Mouse (Mus musculus) adrenal gland, adult 2 months (tissue): Measurements from ENCODE around the gene Gm20388. TPM values are rescaled to one million over a fixed set of nuclear protein-coding genes. Genes with fewer than 3 reads are reported as not detected.

Experiments used
- DNase-seq: peaks from one replicate; pipeline ENCODE4 v3.0.0; 2021
- polyA plus RNA-seq: library from polyadenylated mRNA; depleted of rRNA; stranded (reverse); fragments of >200 nt; gene quantifications from 2 replicates; pipeline ENCODE4 v1.2.3, GENCODE M21; 2012
- total RNA-seq, 2 experiments: library from RNA; stranded (reverse); gene quantifications; 2 replicates each; pipeline ENCODE4 v1.2.3; 2021

Gm20388 gene
- total and polyA plus RNA-seq, 3 experiments, result 5.9 to 50.1 (median 9.9) TPM

GRCm38 (mm10) chr8:123375701-123376100 lies 3465.1 kb downstream of the Gm20388 start:
- DNase-seq, result no peak

GRCm38 (mm10) chr8:123376106-123376505 lies 3465.5 kb downstream of the Gm20388 start:
- DNase-seq, result no peak

- DNase-seq, result no peak
Measured at GRCm38 (mm10) chr8:123381711-123382110, 3471.1 kb downstream of the Gm20388 start.

- no peak for DNase-seq
Measured at GRCm38 (mm10) chr8:123382516-123382915, 3471.9 kb downstream of the Gm20388 start.

GRCm38 (mm10) chr8:123384883-123385540 lies 3474.4 kb downstream of the Gm20388 start:
- no peak for DNase-seq

- DNase-seq, result peak; percentile 70
Measured at GRCm38 (mm10) chr8:123387041-123387440, 3476.4 kb downstream of the Gm20388 start.

- DNase-seq, result peak; percentile 38
Measured at GRCm38 (mm10) chr8:123387801-123388200, 3477.2 kb downstream of the Gm20388 start.

GRCm38 (mm10) chr8:123389026-123389425 lies 3478.4 kb downstream of the Gm20388 start:
- no peak for DNase-seq

- DNase-seq, result no peak
Measured at GRCm38 (mm10) chr8:123398308-123398707, 3487.7 kb downstream of the Gm20388 start.

- DNase-seq, result no peak
Measured at GRCm38 (mm10) chr8:123401936-123402335, 3491.3 kb downstream of the Gm20388 start.

GRCm38 (mm10) chr8:123402730-123403326 lies 3492.2 kb downstream of the Gm20388 start:
- DNase-seq, result no peak

- DNase-seq, result no peak
Measured at GRCm38 (mm10) chr8:123404521-123404920, 3493.9 kb downstream of the Gm20388 start.

- DNase-seq, result peak; percentile 66
Measured at GRCm38 (mm10) chr8:123406786-123407185, 3496.1 kb downstream of the Gm20388 start, which contains the start of gene Mc1r. Mc1r (plus strand) TSS chr8:123407107.

- DNase-seq, result no peak
Measured at GRCm38 (mm10) chr8:123407612-123408011, 3497.0 kb downstream of the Gm20388 start.

- DNase-seq, result peak; percentile 79
Measured at GRCm38 (mm10) chr8:123408586-123409544, 3498.2 kb downstream of the Gm20388 start.

- peak; percentile 71 for DNase-seq
Measured at GRCm38 (mm10) chr8:123410049-123410587, 3499.5 kb downstream of the Gm20388 start.

GRCm38 (mm10) chr8:123410788-123411187 lies 3500.1 kb downstream of the Gm20388 start:
- no peak for DNase-seq

GRCm38 (mm10) chr8:123411246-123411645 lies 3500.6 kb downstream of the Gm20388 start, which contains the start of gene Tubb3:
Tubb3 (plus strand) TSS chr8:123411424.
- DNase-seq, result peak; percentile 73

- DNase-seq, result no peak
Measured at GRCm38 (mm10) chr8:123411781-123412327, 3501.2 kb downstream of the Gm20388 start.

- DNase-seq, result no peak
Measured at GRCm38 (mm10) chr8:123412560-123413170, 3502.0 kb downstream of the Gm20388 start.

GRCm38 (mm10) chr8:123414255-123414654 lies 3503.6 kb downstream of the Gm20388 start:
- DNase-seq, result no peak
